Mouse (Mus musculus): ENCODE measurements around the gene Negr1.

Negr1 gene

GRCm38 (mm10) chr3:156794091-156794490, 232.5 kb downstream of the Negr1 start:
- in situ Hi-C loops (cut with MboI; ENCODE audit: unreplicated experiment in 2 of 2) = no loop called here

DNA sequence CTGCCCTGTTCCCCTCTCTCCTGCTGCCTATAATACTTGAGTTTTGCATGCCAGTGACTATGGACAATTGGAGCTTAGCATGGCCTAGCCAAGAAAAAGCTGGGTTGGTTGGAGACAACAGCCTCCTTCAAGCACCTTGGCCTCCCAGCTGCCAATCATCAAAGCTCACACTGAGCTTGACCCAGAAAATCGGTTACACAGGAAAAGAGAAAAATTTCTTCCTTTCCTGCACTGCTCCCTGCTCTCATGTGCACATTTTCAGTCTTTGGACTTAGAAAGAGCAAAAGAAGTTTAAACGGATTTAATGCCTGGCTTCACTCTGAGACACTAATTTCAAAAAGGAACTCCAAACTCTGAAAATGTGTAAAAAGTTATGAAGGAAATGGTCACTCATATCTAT, 233.0 kb downstream of the Negr1 start:
- in situ Hi-C loops (cut with MboI; ENCODE audit: unreplicated experiment in 2 of 2) = no loop called here

DNA sequence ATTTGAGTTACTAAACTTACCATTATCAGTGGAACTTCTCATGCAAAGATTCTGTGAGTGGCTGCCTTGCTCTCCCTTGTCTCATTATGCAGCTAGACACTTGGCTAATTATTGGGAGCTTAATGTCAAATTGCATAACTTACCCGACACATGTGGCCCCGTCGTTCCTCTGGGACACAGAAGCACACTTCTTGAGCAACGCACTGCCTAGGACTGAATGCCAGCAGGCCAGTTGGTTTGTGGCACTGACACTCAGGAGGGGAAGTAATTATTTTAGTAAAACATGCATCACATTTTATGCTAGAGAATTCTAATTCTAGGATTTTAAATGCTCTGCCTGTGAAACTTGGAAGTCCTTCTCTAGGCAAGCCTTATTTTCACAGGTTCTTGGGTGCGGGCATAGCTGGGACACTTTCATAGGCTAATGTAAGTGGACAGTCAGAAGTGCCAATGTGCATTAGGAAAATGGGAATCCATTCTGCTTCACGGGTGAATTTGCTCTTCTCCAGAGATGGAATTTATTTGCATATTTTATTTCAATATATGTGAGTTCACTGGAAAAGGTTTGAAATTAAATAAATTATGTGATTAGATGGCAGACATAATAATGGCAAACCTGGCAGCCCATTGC, 234.6 kb downstream of the Negr1 start:
- in situ Hi-C loops (cut with MboI; ENCODE audit: unreplicated experiment in 2 of 2) = no loop called here

- in situ Hi-C loops (cut with MboI; ENCODE audit: unreplicated experiment in 2 of 2) = no loop called here
Measured at GRCm38 (mm10) chr3:156799228-156799627, 237.6 kb downstream of the Negr1 start.

GRCm38 (mm10) chr3:156809836-156810235, 248.2 kb downstream of the Negr1 start:
- in situ Hi-C loops (cut with MboI; ENCODE audit: unreplicated experiment in 2 of 2) = no loop called here

GRCm38 (mm10) chr3:156816938-156817337, 255.3 kb downstream of the Negr1 start:
- in situ Hi-C loops (cut with MboI; ENCODE audit: unreplicated experiment in 2 of 2) = no loop called here

- in situ Hi-C loops (cut with MboI; ENCODE audit: unreplicated experiment in 2 of 2) = no loop called here
Measured at GRCm38 (mm10) chr3:156817452-156817851, 255.9 kb downstream of the Negr1 start.

GRCm38 (mm10) chr3:156823039-156823438, 261.4 kb downstream of the Negr1 start:
- in situ Hi-C loops (cut with MboI; ENCODE audit: unreplicated experiment in 2 of 2) = no loop called here

DNA sequence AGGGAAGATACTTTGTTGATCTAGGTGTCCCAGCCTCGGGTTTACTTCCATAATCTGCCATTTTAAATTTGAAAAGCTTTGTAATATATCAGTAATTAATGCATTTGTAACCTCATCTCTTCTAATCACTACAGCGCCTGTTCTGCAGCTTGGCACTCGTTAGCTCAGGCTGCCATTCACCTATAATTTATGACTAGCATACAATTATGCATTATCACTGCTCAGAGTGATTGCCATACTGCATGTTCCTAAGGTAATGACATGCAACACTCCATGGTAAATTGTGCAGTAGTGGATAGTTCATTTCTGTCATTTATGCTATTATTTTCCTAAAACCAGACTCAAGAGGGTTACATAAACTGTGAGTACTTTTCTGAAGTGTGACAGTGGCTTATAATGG, 272.3 kb downstream of the Negr1 start:
- in situ Hi-C loops (cut with MboI; ENCODE audit: unreplicated experiment in 2 of 2) = no loop called here

GRCm38 (mm10) chr3:156838550-156838949, 277.0 kb downstream of the Negr1 start:
- in situ Hi-C loops (cut with MboI; ENCODE audit: unreplicated experiment in 2 of 2) = no loop called here

DNA sequence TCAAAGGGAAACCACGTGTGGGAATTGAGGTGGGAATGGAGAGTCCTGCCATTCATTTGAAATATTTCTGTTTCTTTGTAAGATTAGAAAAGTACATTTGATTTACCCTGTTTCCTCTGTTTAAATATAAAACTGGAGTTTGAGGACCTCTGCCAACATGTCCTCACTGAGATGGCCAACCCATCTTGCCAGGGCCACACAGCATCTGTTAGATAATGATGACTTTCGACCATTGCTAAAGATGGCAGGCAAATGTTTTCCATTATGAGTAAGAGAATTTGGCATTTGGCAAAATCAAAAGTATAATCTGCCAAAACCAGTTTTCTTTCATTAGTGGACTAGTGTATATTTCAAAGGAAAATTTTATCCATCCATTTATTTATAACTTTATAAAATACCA, 286.8 kb downstream of the Negr1 start:
- in situ Hi-C loops (cut with MboI; ENCODE audit: unreplicated experiment in 2 of 2) = no loop called here

GRCm38 (mm10) chr3:156851921-156852320, 290.3 kb downstream of the Negr1 start:
- in situ Hi-C loops (cut with MboI; ENCODE audit: unreplicated experiment in 2 of 2) = no loop called here

DNA sequence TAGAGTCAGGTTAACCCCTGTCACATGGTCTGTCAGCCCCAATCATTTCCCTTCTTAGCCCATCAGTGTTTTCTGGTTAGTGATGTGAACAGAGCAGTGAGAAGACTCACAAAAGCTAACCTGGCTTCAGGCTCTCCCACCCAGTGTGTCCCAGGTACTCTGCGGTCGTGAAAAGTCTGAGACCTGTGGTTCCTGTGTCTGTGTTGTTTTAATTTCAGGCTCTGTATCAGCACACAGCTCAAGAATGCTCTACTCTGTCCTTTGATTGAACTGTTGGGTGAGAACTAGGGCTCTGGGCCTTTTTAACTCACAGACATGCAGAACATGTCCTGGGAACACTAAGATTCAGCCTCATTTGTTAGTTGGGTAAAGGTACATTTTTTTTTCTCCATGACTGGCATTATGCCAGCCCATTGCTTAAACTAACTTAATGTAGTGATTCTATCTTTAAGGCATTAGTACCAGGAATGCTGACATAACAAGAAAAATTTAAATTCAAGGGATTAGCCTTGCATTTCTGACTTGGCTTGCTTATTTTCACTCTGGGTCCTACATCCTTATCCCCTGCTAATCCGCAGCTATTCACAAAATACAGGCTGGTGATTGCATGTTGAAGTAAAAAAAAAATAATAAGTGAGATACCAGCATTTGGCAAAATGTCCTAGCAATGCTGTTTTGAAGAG, 308.8 kb downstream of the Negr1 start:
- in situ Hi-C loops (cut with MboI; ENCODE audit: unreplicated experiment in 2 of 2) = no loop called here

DNA sequence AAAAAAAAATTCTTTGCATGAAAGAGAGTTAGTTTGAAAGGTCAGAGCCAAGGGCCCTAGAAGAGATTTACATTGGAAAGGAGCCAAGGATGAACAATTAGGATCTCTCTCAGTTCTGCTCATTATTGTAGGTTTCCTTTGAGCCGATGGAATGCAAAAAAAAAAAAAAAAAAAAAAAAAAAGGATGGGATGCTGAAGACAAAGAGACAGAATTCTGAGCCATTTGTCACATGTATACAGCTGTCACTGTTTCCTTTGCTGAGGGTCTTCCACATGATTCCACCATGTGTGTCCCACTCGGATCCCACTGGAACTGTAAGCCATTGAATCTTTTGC, 309.3 kb downstream of the Negr1 start:
- in situ Hi-C loops (cut with MboI; ENCODE audit: unreplicated experiment in 2 of 2) = no loop called here

GRCm38 (mm10) chr3:156871641-156872196, 310.1 kb downstream of the Negr1 start:
- in situ Hi-C loops (cut with MboI; ENCODE audit: unreplicated experiment in 2 of 2) = no loop called here

DNA sequence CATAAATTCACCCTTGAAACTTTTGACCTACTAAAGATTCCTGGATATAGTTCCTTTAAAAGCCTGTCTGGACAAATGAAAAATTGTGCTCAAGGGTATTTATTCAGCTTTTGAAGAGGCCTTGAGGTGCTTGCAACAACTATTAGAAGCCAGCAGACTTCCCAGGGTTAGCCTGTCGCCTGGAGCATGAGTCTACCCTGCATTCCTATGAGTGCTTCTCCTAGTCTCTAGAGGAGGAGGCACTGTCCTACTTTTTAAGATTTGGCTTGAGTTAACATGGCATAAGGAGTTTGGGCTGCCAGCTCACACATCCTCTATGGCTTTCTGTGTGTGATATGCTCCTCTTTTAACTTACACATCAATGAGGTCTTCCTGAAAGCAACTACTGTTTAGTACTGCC, 315.0 kb downstream of the Negr1 start:
- in situ Hi-C loops (cut with MboI; ENCODE audit: unreplicated experiment in 2 of 2) = no loop called here

DNA sequence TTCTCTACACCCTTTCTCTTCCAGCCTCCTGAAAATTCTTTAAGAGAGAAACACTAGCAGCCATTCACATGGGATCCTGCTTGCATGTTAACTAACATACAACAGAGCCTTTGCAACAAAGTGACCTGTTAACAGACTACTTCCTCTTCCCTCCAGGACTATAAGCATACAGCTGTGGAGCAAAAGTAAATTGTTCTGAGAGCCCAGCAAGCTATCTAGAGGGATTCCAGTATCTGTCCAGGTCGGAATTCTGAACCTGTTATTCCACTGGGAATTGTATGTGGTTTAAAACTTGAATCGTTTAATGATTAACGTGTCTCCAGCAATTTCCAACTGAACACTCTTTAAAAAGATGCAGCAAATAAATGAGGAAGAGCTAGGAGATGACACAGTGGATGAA, 320.5 kb downstream of the Negr1 start:
- in situ Hi-C loops (cut with MboI; ENCODE audit: unreplicated experiment in 2 of 2) = no loop called here

DNA sequence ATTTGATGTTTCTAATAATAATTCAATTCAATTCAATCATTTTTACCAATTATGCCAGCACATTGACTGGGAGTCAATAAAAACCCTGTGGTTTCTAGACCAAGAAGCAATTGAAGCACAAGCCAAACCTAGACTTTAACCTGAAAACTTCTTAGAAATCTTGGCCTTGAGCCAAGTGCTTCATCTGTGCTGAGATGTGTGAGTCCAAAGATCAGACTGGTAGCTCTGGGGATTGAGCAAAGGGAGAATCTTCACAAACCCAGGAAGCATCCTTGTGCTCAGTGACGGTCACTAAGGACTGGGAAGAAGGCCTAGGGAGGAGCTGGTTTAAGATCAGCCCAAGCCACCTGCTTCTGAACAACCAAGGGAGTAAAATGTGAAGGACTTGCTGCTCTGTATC, 322.3 kb downstream of the Negr1 start:
- in situ Hi-C loops (cut with MboI; ENCODE audit: unreplicated experiment in 2 of 2) = no loop called here

DNA sequence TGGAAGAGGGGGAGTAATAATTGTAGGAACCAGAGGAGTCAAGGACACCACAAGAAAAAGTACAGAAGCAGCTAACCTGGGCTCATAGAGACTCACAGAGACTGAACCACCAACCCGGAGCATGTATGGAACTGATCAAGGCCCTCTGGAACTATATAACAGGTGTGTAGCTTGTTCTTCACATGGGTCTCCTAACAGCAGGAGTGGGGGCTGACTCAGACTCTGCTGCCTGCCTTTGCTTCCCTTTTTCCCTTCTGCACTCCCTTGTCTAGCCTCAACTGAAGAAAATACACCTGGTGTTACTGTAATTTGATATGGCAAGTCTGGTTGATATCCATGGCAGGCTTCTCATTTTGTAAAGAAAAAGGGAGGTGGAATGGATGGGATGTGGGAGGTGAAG, 324.1 kb downstream of the Negr1 start:
- in situ Hi-C loops (cut with MboI; ENCODE audit: unreplicated experiment in 2 of 2) = no loop called here

DNA sequence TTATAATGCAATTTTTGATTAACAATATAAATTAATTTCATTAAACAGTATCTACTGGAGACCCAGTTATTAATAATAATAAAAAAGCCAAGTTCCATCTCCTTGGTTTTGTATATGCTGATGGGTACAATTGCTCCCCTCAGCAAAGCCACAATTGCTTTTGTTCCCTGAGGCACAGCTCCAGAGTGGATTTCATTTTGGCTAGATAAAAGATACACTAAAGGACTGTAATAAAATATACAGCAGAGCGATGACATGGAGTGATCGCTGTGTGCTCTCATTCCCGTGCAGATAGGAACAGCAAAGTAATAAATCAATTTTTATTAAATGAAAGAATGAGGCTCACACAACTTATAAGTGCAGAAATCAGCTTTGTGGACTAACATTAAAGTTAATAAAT, 325.3 kb downstream of the Negr1 start:
- in situ Hi-C loops (cut with MboI; ENCODE audit: unreplicated experiment in 2 of 2) = no loop called here

DNA sequence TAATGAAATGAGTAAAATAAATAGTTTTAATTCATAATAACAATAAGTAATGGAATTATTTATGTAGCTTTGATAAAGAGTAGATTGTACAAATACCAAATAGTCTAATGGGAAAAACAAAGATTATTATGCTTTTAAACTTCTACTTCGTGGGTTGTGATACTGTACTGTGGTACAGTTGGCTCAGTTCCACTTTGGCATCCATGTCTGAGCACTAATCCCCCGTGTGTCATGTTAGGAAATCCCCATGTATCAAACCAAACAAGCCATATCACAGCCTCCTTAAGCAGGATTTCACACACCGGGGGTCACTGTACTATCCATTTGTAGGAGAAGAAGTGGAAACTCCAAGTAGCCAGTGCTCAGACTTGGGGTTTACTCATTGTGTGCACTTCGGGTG, 329.4 kb downstream of the Negr1 start:
- in situ Hi-C loops (cut with MboI; ENCODE audit: unreplicated experiment in 2 of 2) = no loop called here

GRCm38 (mm10) chr3:156895322-156895721, 333.7 kb downstream of the Negr1 start:
- in situ Hi-C loops (cut with MboI; ENCODE audit: unreplicated experiment in 2 of 2) = no loop called here

Data from v-Abl transformed pro-B cells (cell line).